28 mouse cellular contexts compared by ENCODE assay signal in genomic region chr11:30928079-30928478, GRCm38 (mm10). TPM values are rescaled to one million over a fixed set of nuclear protein-coding genes. Genes with fewer than 3 reads are reported as not detected.
DNase-seq lines count a peak whose midpoint lies in the region; ATAC-seq and TF ChIP-seq lines count a peak whose summit lies in the region.
"Had no signal": no experiment of that assay in that cellular context is flagged by ENCODE, and none has a peak within 500 bp of the region (broad histone marks: within the 10 kb centered on the region; RNA-seq: fewer than 3 reads in every experiment).

No protein-coding gene starts in this region.

- H3K27me3 ChIP-seq in liver, embryonic 12.5 days (replicated peaks), result no peaks in the 10 kb centered on the region
- H3K27me3 ChIP-seq in liver, postnatal 0 days (ENCODE audit: insufficient read depth, low read length), result no peaks in the 10 kb centered on the region
- H3K27me3 ChIP-seq in thymus, adult 2 months (ENCODE audit: control insufficient read depth, insufficient read depth, low read length), result no peaks in the 10 kb centered on the region
- H3K27me3 ChIP-seq in kidney, embryonic 14.5 days (ENCODE audit: control insufficient read depth, insufficient read depth, low read length), result no peaks in the 10 kb centered on the region
- H3K27me3 ChIP-seq in lung, postnatal 0 days (replicated peaks; ENCODE audit: insufficient read depth, low read length), result no peaks in the 10 kb centered on the region
- H3K27me3 ChIP-seq: forebrain, embryonic 13.5 days; hindbrain, embryonic 15.5 days; limb, embryonic 15.5 days; midbrain, embryonic 15.5 days; neural tube, embryonic 15.5 days had no signal

- peak; percentile 74 for ATAC-seq in liver, embryonic 12.5 days
- ATAC-seq in liver, postnatal 0 days, result no peak
- ATAC-seq in erythroid progenitor cell, adult 5-6 weeks (replicated peaks; ENCODE audit: low FRiP score, poor library complexity, severe bottlenecking), result peak; percentile 49; the same call in 1 of the 2 replicates
- no peak for ATAC-seq in kidney, embryonic 14.5 days (ENCODE audit: low FRiP score, low TSS enrichment)
- no peak for ATAC-seq in lung, postnatal 0 days
- ATAC-seq: forebrain, embryonic 13.5 days; inflammation-experienced regulatory T-cells, adult 6 months; midbrain, embryonic 15.5 days had no signal

- no peak overlapping the region for H3K9ac ChIP-seq in liver, embryonic 12.5 days
- no peak overlapping the region for H3K9ac ChIP-seq in liver, postnatal 0 days (replicated peaks)
- no peak overlapping the region for H3K9ac ChIP-seq in kidney, embryonic 14.5 days (ENCODE audit: low read depth, low read length)
- H3K9ac ChIP-seq in lung, postnatal 0 days (replicated peaks; ENCODE audit: low read depth), result no peak overlapping the region
- H3K9ac ChIP-seq: forebrain, embryonic 13.5 days; hindbrain, embryonic 15.5 days; limb, embryonic 15.5 days; midbrain, embryonic 15.5 days; neural tube, embryonic 15.5 days had no signal

- peaks cover 8% of the 10 kb centered on the region for H3K4me1 ChIP-seq in liver, embryonic 12.5 days
- no peaks in the 10 kb centered on the region for H3K4me1 ChIP-seq in liver, postnatal 0 days (ENCODE audit: insufficient read depth)
- no peaks in the 10 kb centered on the region for H3K4me1 ChIP-seq in thymus, adult 2 months (replicated peaks; ENCODE audit: control insufficient read depth, insufficient read depth, low read length)
- H3K4me1 ChIP-seq in kidney, embryonic 14.5 days (ENCODE audit: control insufficient read depth, insufficient read depth, low read length), result no peaks in the 10 kb centered on the region
- no peaks in the 10 kb centered on the region for H3K4me1 ChIP-seq in lung, postnatal 0 days (ENCODE audit: insufficient read depth, low read depth, low read length)
- H3K4me1 ChIP-seq: forebrain, embryonic 13.5 days; hindbrain, embryonic 10.5 days; hindbrain, embryonic 15.5 days; limb, embryonic 10.5 days; limb, embryonic 15.5 days; midbrain, embryonic 15.5 days; neural tube, embryonic 15.5 days had no signal

- no peak for TF ChIP-seq POLR2A in thymus, adult 2 months (IDR thresholded peaks at IDR 0.05; ENCODE audit: control insufficient read depth, extremely low read depth, insufficient read depth, low read length, poor library complexity)

- H3K27ac ChIP-seq in liver, embryonic 12.5 days, result no peak overlapping the region
- no peak overlapping the region for H3K27ac ChIP-seq in liver, postnatal 0 days (ENCODE audit: low read depth)
- no peak overlapping the region for H3K27ac ChIP-seq in thymus, adult 2 months (ENCODE audit: control insufficient read depth, insufficient read depth, low read length)
- no peak overlapping the region for H3K27ac ChIP-seq in kidney, embryonic 14.5 days (ENCODE audit: low read depth, low read length)
- no peak overlapping the region for H3K27ac ChIP-seq in lung, postnatal 0 days (ENCODE audit: low read length)
- H3K27ac ChIP-seq: forebrain, embryonic 13.5 days; hindbrain, embryonic 10.5 days; hindbrain, embryonic 15.5 days; limb, embryonic 10.5 days; limb, embryonic 15.5 days; midbrain, embryonic 15.5 days; neural tube, embryonic 15.5 days had no signal

- TF ChIP-seq CTCF in liver, postnatal 0 days (IDR thresholded peaks at IDR 0.05; ENCODE audit: low read depth), result no peak
- no peak for TF ChIP-seq CTCF in thymus, adult 2 months (IDR thresholded peaks at IDR 0.05; ENCODE audit: borderline replicate concordance, control insufficient read depth, extremely low read depth, insufficient read depth, low read length, poor library complexity)
- no peak for TF ChIP-seq CTCF in lung, postnatal 0 days (IDR thresholded peaks at IDR 0.05)

- peaks cover 44% of the 10 kb centered on the region for H3K36me3 ChIP-seq in liver, embryonic 12.5 days
- peaks cover 15% of the 10 kb centered on the region for H3K36me3 ChIP-seq in liver, postnatal 0 days (replicated peaks; ENCODE audit: insufficient read depth, low read length)
- peaks cover 4% of the 10 kb centered on the region for H3K36me3 ChIP-seq in thymus, adult 2 months (ENCODE audit: control insufficient read depth, insufficient read depth, low read length)
- peaks cover 32% of the 10 kb centered on the region; the same call in 1 of the 2 replicates for H3K36me3 ChIP-seq in kidney, embryonic 14.5 days (ENCODE audit: control insufficient read depth, insufficient read depth, low read length)
- 0 out of 2 replicates have a peak, but pooled peaks cover 4% of the 10 kb centered on the region for H3K36me3 ChIP-seq in lung, postnatal 0 days (ENCODE audit: insufficient read depth, low read length)

- no peak overlapping the region for H3K4me2 ChIP-seq in liver, embryonic 12.5 days
- no peak overlapping the region for H3K4me2 ChIP-seq in liver, postnatal 0 days (ENCODE audit: low read depth, low read length)
- no peak overlapping the region for H3K4me2 ChIP-seq in kidney, embryonic 14.5 days (replicated peaks; ENCODE audit: low read depth, low read length)
- no peak overlapping the region for H3K4me2 ChIP-seq in lung, postnatal 0 days (replicated peaks; ENCODE audit: low read depth, low read length)
- H3K4me2 ChIP-seq: forebrain, embryonic 13.5 days; hindbrain, embryonic 15.5 days; limb, embryonic 15.5 days; midbrain, embryonic 15.5 days; neural tube, embryonic 15.5 days had no signal

- no peaks in the 10 kb centered on the region for H3K9me3 ChIP-seq in liver, embryonic 12.5 days (replicated peaks)
- no peaks in the 10 kb centered on the region for H3K9me3 ChIP-seq in liver, postnatal 0 days (ENCODE audit: low read length)
- no peaks in the 10 kb centered on the region for H3K9me3 ChIP-seq in kidney, embryonic 14.5 days (ENCODE audit: control insufficient read depth, low read length)
- no peaks in the 10 kb centered on the region for H3K9me3 ChIP-seq in lung, postnatal 0 days (ENCODE audit: low read length)
- H3K9me3 ChIP-seq: forebrain, embryonic 13.5 days; hindbrain, embryonic 10.5 days; hindbrain, embryonic 15.5 days; limb, embryonic 10.5 days; limb, embryonic 15.5 days; midbrain, embryonic 15.5 days; neural tube, embryonic 15.5 days had no signal

- TF ChIP-seq EP300 in liver, postnatal 0 days (IDR thresholded peaks at IDR 0.05; ENCODE audit: low read depth), result no peak
- TF ChIP-seq EP300 in lung, postnatal 0 days (IDR thresholded peaks at IDR 0.05), result no peak

- no peak overlapping the region for H3K4me3 ChIP-seq in liver, embryonic 12.5 days
- no peak overlapping the region for H3K4me3 ChIP-seq in liver, postnatal 0 days (ENCODE audit: low read depth, low read length)
- no peak overlapping the region for H3K4me3 ChIP-seq in thymus, adult 2 months (ENCODE audit: control insufficient read depth, insufficient read depth, low read length)
- H3K4me3 ChIP-seq in kidney, embryonic 14.5 days (ENCODE audit: low read length), result no peak overlapping the region
- H3K4me3 ChIP-seq in lung, postnatal 0 days (ENCODE audit: low read depth, low read length), result no peak overlapping the region
- H3K4me3 ChIP-seq: forebrain, embryonic 13.5 days; hindbrain, embryonic 10.5 days; hindbrain, embryonic 15.5 days; limb, embryonic 10.5 days; limb, embryonic 15.5 days; midbrain, embryonic 15.5 days; neural tube, embryonic 15.5 days had no signal

- DNase-seq in liver, postnatal 0 days, result no peak
- DNase-seq in c-Kit-negative CD71-positive TER-119-positive erythroid progenitor cells, embryonic 14.5 days (ENCODE audit: low read depth, low spot score), result peak; percentile 16
- DNase-seq in thymus, adult 2 months, result no peak
- DNase-seq in lung, postnatal 0 days (ENCODE audit: low spot score), result no peak
- DNase-seq: adrenal gland, adult 2 months; adrenal gland, postnatal 36 days; cerebellum, adult 11-12 months; cerebellum, adult 9-11 months; gastrocnemius, postnatal 10 days; heart, postnatal 14 days; kidney, adult 11 months; kidney, postnatal 4 days; lung, postnatal 4 days; retina, postnatal 1 day; right cerebral cortex, postnatal 25 days; spleen, adult 18-20 months; thymus, postnatal 25 days had no signal

RNA-seq across cellular contexts. Expression of gene Erlec1, which starts 26.1 kb away (rescaled TPM):
- 5.0 and 6.3 TPM in 2 replicates for polyA plus RNA-seq in liver, embryonic 12.5 days (2016; fragmentation: Nextera tagmentation; extraction: Ambion mirVana)
- polyA plus RNA-seq in liver, postnatal 0 days (2015; fragmentation: Nextera tagmentation; extraction: Ambion mirVana), result 8.2 and 9.0 TPM in 2 replicates
- total RNA-seq in erythroid progenitor cell, adult 5-6 weeks (2015; ENCODE audit: low replicate concordance), result 36.9 and 73.2 TPM in 2 replicates
- 37.0 and 39.7 TPM in 2 replicates for total RNA-seq in erythroid progenitor cell, adult 5-6 weeks (2017; ENCODE audit: low replicate concordance)
- polyA plus RNA-seq in thymus, adult 2 months (2012; rRNA removed), result 17.2 and 19.8 TPM in 2 replicates
- polyA plus RNA-seq in kidney, embryonic 14.5 days (2014; fragmentation: Nextera tagmentation; extraction: Ambion mirVana), result 13.9 and 14.9 TPM in 2 replicates
- polyA plus RNA-seq in lung, postnatal 0 days (2015; fragmentation: Nextera tagmentation; extraction: Ambion mirVana), result 10.3 and 12.1 TPM in 2 replicates

RNA-seq across cellular contexts. Expression of gene Asb3, which starts 42.9 kb away (rescaled TPM):
- polyA plus RNA-seq in liver, embryonic 12.5 days (2016; fragmentation: Nextera tagmentation; extraction: Ambion mirVana), result 15.3 and 16.2 TPM in 2 replicates
- 9.0 and 9.1 TPM in 2 replicates for polyA plus RNA-seq in liver, postnatal 0 days (2015; fragmentation: Nextera tagmentation; extraction: Ambion mirVana)
- total RNA-seq in erythroid progenitor cell, adult 5-6 weeks (2015; ENCODE audit: low replicate concordance), result 17.7 and 21.4 TPM in 2 replicates
- total RNA-seq in erythroid progenitor cell, adult 5-6 weeks (2017; ENCODE audit: low replicate concordance), result 12.3 and 13.1 TPM in 2 replicates
- 4.6 and 5.1 TPM in 2 replicates for polyA plus RNA-seq in thymus, adult 2 months (2012; rRNA removed)
- 31.0 and 33.3 TPM in 2 replicates for polyA plus RNA-seq in kidney, embryonic 14.5 days (2014; fragmentation: Nextera tagmentation; extraction: Ambion mirVana)
- polyA plus RNA-seq in lung, postnatal 0 days (2015; fragmentation: Nextera tagmentation; extraction: Ambion mirVana), result 17.4 and 19.8 TPM in 2 replicates

RNA-seq across cellular contexts. Expression of gene Gpr75, which starts 42.9 kb away (rescaled TPM):
- polyA plus RNA-seq in liver, embryonic 12.5 days (2016; fragmentation: Nextera tagmentation; extraction: Ambion mirVana), result not detected in 2 replicates
- polyA plus RNA-seq in liver, postnatal 0 days (2015; fragmentation: Nextera tagmentation; extraction: Ambion mirVana), result not detected in 2 replicates
- not detected in 2 replicates for total RNA-seq in erythroid progenitor cell, adult 5-6 weeks (2015; ENCODE audit: low replicate concordance)
- not detected in 2 replicates for total RNA-seq in erythroid progenitor cell, adult 5-6 weeks (2017; ENCODE audit: low replicate concordance)
- 0.09 and 0.10 TPM in 2 replicates for polyA plus RNA-seq in thymus, adult 2 months (2012; rRNA removed)
- polyA plus RNA-seq in kidney, embryonic 14.5 days (2014; fragmentation: Nextera tagmentation; extraction: Ambion mirVana), result 0.09 TPM in 2 replicates
- 0.06 TPM in 1 of 2 replicates, not detected in the other for polyA plus RNA-seq in lung, postnatal 0 days (2015; fragmentation: Nextera tagmentation; extraction: Ambion mirVana)
- polyA plus RNA-seq: inflammation-experienced regulatory T-cells, adult 6 months had no signal

RNA-seq across cellular contexts. Expression of gene Chac2, which starts 58.1 kb away (rescaled TPM):
- 63.5 and 66.3 TPM in 2 replicates for polyA plus RNA-seq in liver, embryonic 12.5 days (2016; fragmentation: Nextera tagmentation; extraction: Ambion mirVana)
- polyA plus RNA-seq in liver, postnatal 0 days (2015; fragmentation: Nextera tagmentation; extraction: Ambion mirVana), result 53.3 and 56.7 TPM in 2 replicates
- total RNA-seq in erythroid progenitor cell, adult 5-6 weeks (2015; ENCODE audit: low replicate concordance), result 60.5 and 109 TPM in 2 replicates
- 144 and 152 TPM in 2 replicates for total RNA-seq in erythroid progenitor cell, adult 5-6 weeks (2017; ENCODE audit: low replicate concordance)
- 2.3 and 3.2 TPM in 2 replicates for polyA plus RNA-seq in thymus, adult 2 months (2012; rRNA removed)
- 14.2 and 17.1 TPM in 2 replicates for polyA plus RNA-seq in kidney, embryonic 14.5 days (2014; fragmentation: Nextera tagmentation; extraction: Ambion mirVana)
- polyA plus RNA-seq in lung, postnatal 0 days (2015; fragmentation: Nextera tagmentation; extraction: Ambion mirVana), result 12.6 and 14.1 TPM in 2 replicates

Comparison
In these comparisons a context has a peak if more than half of its experiments do, and no peak if none do; other contexts are left out.
1. ATAC-seq: peak in liver, embryonic 12.5 days (single experiment) and erythroid progenitor cell, adult 5-6 weeks (single experiment); none in liver, postnatal 0 days (single experiment), kidney, embryonic 14.5 days (single experiment) and lung, postnatal 0 days (single experiment).